Mouse (Mus musculus) liver, embryonic 12.5 days (tissue): ENCODE data around the gene Rbsn. TPM values are rescaled to one million over a fixed set of nuclear protein-coding genes. Genes with fewer than 3 reads are reported as not detected.

ENCODE experiments used
- ATAC-seq: fragments of 200-750 bp; cut with Nextera tagmentation; 2 replicates; pipeline ENCODE4 v1.8.0; 2017; ENCODE audit warnings: moderate number of reproducible peaks, mild to moderate bottlenecking, moderate library complexity
- H3K27ac ChIP-seq: fragments of 300-500 bp; sonication (generic); 2 replicates; pipeline ENCODE4 v1.5.1; 2016; ENCODE audit warnings: mild to moderate bottlenecking
- H3K27me3 ChIP-seq: fragments of 300-500 bp; sonication (generic); replicated peaks from 2 replicates; pipeline ENCODE4 v1.6.1; 2016; ENCODE audit warnings: mild to moderate bottlenecking, moderate library complexity
- H3K36me3 ChIP-seq: fragments of 300-500 bp; sonication (generic); 2 replicates; pipeline ENCODE4 v1.6.1; 2016; ENCODE audit warnings: mild to moderate bottlenecking, moderate library complexity
- H3K4me1 ChIP-seq: fragments of 300-500 bp; sonication (generic); 2 replicates; pipeline ENCODE4 v1.6.1; 2016
- H3K4me2 ChIP-seq: fragments of 300-500 bp; sonication (generic); 2 replicates; pipeline ENCODE4 v1.6.1; 2016; ENCODE audit warnings: mild to moderate bottlenecking, moderate library complexity
- H3K4me3 ChIP-seq: fragments of 300-500 bp; sonication (generic); 2 replicates; pipeline ENCODE4 v1.5.1; 2016; ENCODE audit warnings: mild to moderate bottlenecking, moderate library complexity
- H3K9ac ChIP-seq: fragments of 300-500 bp; sonication (generic); 2 replicates; pipeline ENCODE4 v1.6.1; 2016; ENCODE audit warnings: mild to moderate bottlenecking, moderate library complexity
- H3K9me3 ChIP-seq: fragments of 300-500 bp; sonication (generic); replicated peaks from 2 replicates; pipeline ENCODE4 v1.6.1; 2016; ENCODE audit warnings: mild to moderate bottlenecking, moderate library complexity
- WGBS: fragments of 180-500 bp; shearing (Covaris S2); methylation state at CpG from one replicate; pipeline ENCODE4 v1.1.7; 2016; ENCODE audit not compliant: insufficient replicate concordance; 5-methylcytosine and 5-hydroxymethylcytosine counted together
- polyA plus RNA-seq: library from polyadenylated mRNA; unstranded; fragments of >200 nt; fragmentation: Nextera tagmentation; extraction: Ambion mirVana; gene quantifications from 2 replicates; pipeline ENCODE4 v1.2.1, GENCODE M21; 2016

The Rbsn gene
- polyA plus RNA-seq, 1 experiment from 2014 or later: 12.4 TPM

DNA sequence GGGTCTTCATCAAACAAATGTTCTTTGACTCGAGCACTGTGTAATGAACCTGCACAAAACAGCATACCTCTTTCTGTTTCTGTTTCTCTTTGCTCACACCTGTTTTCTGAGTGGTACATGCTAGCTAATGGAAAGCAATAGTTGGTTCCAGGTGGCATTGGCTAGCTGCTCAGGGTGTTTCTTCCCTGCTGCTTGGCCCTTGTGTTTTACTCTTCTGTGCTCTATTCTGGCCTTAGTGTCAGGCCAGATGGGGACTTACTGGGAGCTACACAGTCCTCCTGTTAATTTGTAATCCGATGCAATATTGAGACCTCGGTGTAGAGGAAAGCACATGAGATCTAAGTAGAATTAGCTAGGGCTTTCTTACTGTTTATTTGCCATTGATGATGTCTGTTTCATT is 55.9 kb downstream of the Rbsn start:
- no peak for ATAC-seq
- Histone ChIP-seq H3K9me3 (no peaks in the 10 kb centered on the region), H3K27me3 (no peaks in the 10 kb centered on the region), H3K36me3 (peaks cover 99% of the 10 kb centered on the region), H3K4me2 (no peak overlapping the region), H3K9ac (no peak overlapping the region), H3K4me1 (no peaks in the 10 kb centered on the region), H3K4me3 (no peak overlapping the region), H3K27ac (no peak overlapping the region)
- 79% methylated on average over 3 of the region's 3 CpGs for WGBS

GRCm38 (mm10) chr6:92153774-92154173 is 61.0 kb downstream of the Rbsn start:
- Histone ChIP-seq H3K9ac (no peak overlapping the region), H3K27ac (no peak overlapping the region), H3K36me3 (peaks cover 90% of the 10 kb centered on the region), H3K27me3 (no peaks in the 10 kb centered on the region), H3K9me3 (no peaks in the 10 kb centered on the region), H3K4me1 (no peaks in the 10 kb centered on the region), H3K4me3 (no peak overlapping the region), H3K4me2 (no peak overlapping the region)
- 64% methylated on average over 1 of the region's 1 CpGs for WGBS
- no peak for ATAC-seq

DNA sequence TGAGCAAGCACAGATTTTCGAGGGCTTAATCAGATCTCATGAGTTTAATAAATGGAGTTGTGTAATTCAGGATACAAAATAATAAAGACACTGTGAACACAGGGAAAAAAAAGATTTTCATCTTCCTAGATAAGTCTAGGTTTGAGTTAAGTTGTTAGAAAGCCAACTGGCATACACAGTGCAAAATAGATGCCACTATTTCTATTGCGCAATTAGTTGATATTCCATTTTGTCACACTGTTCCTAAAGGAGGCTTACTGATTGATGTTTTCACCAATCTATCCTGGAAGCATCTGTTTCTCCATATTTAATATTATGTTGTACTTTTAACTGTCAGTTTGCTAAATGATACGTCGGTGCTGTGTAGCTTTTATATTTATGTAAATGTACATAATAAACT is 68.8 kb downstream of the Rbsn start:
- H3K36me3 ChIP-seq: peaks cover 66% of the 10 kb centered on the region
- H3K9ac ChIP-seq: no peak overlapping the region
- no peak overlapping the region for H3K27ac ChIP-seq
- H3K27me3 ChIP-seq: no peaks in the 10 kb centered on the region
- 90% methylated on average over 4 of the region's 4 CpGs for WGBS
- no peaks in the 10 kb centered on the region for H3K4me1 ChIP-seq
- H3K4me2 ChIP-seq: no peak overlapping the region
- ATAC-seq: no peak
- no peaks in the 10 kb centered on the region for H3K9me3 ChIP-seq
- no peak overlapping the region for H3K4me3 ChIP-seq

Other genes starting within 250 kb of the Rbsn start
- gene Fgd5, start 236.0 kb downstream of the Rbsn start, polyA plus RNA-seq: 5.9 and 6.0 TPM in 2 replicates
- gene Nr2c2, start 123.5 kb downstream of the Rbsn start, polyA plus RNA-seq: 11.7 and 11.8 TPM in 2 replicates
- 69.3 and 70.5 TPM in 2 replicates for gene Mrps25, start 30.9 kb downstream of the Rbsn start, polyA plus RNA-seq
- not detected in 2 replicates for gene Trh, start 29.7 kb upstream of the Rbsn start, polyA plus RNA-seq